ENCODE assay signal across 24 mouse cellular contexts in the genomic region with DNA sequence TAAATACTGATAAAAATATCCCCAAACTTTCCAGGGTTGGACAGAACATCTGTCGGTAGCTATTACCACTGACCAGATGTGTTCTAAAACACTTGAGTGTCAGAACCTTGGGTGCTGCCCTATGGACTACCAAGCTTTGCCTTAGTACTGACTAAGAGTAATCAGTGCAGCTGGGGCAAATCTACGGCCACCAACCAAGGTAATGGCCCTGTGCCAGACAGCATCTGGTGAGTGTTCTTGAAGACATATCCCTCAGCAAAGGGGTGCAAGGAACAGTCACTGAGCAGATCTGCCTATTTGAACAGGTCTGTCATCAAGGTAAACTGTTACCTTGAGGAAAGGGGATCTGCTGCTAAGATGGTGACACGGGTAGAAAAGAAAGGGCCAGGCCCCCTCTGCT. TPM values are rescaled to one million over a fixed set of nuclear protein-coding genes. Genes with fewer than 3 reads are reported as not detected.
DNase-seq lines count a peak whose midpoint lies in the region; ATAC-seq and TF ChIP-seq lines count a peak whose summit lies in the region.
"Had no signal": no experiment of that assay in that cellular context is flagged by ENCODE, and none has a peak within 500 bp of the region (broad histone marks: within the 10 kb centered on the region; RNA-seq: fewer than 3 reads in every experiment).

No protein-coding gene starts in this region.

- H3K9ac ChIP-seq in embryonic facial prominence, embryonic 13.5 days: 0 out of 2 replicates have a peak overlapping the region, but pooled peaks have one; percentile 6
- H3K9ac ChIP-seq in lung, postnatal 0 days (replicated peaks; ENCODE audit: low read depth): no peak overlapping the region
- H3K9ac ChIP-seq: embryonic facial prominence, embryonic 15.5 days; forebrain, embryonic 15.5 days; heart, embryonic 15.5 days; hindbrain, embryonic 14.5 days; intestine, embryonic 15.5 days had no signal

- H3K27me3 ChIP-seq in embryonic facial prominence, embryonic 13.5 days: no peaks in the 10 kb centered on the region
- no peaks in the 10 kb centered on the region for H3K27me3 ChIP-seq in embryonic facial prominence, embryonic 10.5 days (replicated peaks; ENCODE audit: low read depth, poor library complexity, severe bottlenecking)
- no peaks in the 10 kb centered on the region for H3K27me3 ChIP-seq in lung, postnatal 0 days (replicated peaks; ENCODE audit: insufficient read depth, low read length)
- H3K27me3 ChIP-seq: embryonic facial prominence, embryonic 15.5 days; forebrain, embryonic 15.5 days; heart, embryonic 15.5 days; intestine, embryonic 15.5 days had no signal

- TF ChIP-seq CTCF in lung, postnatal 0 days (IDR thresholded peaks at IDR 0.05): no peak

- intact Hi-C loops in heart, postnatal 10 days (cut with DNase I): loop anchor here (10.0 kb wide), 1 partner anchor 670 kb away; no protein-coding TSS in a partner anchor

- peaks cover 38% of the 10 kb centered on the region for H3K36me3 ChIP-seq in embryonic facial prominence, embryonic 13.5 days
- peaks cover 52% of the 10 kb centered on the region for H3K36me3 ChIP-seq in embryonic facial prominence, embryonic 10.5 days (replicated peaks)
- peaks cover 29% of the 10 kb centered on the region for H3K36me3 ChIP-seq in lung, postnatal 0 days (ENCODE audit: insufficient read depth, low read length)

- ATAC-seq in embryonic facial prominence, embryonic 13.5 days (ENCODE audit: insufficient number of reproducible peaks, insufficient read depth, low FRiP score, low TSS enrichment, low read depth): no peak
- ATAC-seq in lung, postnatal 0 days: peak; percentile 48
- ATAC-seq: CD4-positive, CD25-positive, alpha-beta regulatory T cell, adult 4 months; forebrain, embryonic 15.5 days; intestine, embryonic 15.5 days had no signal

- H3K9me3 ChIP-seq in embryonic facial prominence, embryonic 13.5 days: no peaks in the 10 kb centered on the region
- no peaks in the 10 kb centered on the region for H3K9me3 ChIP-seq in embryonic facial prominence, embryonic 10.5 days
- H3K9me3 ChIP-seq in lung, postnatal 0 days (ENCODE audit: low read length): no peaks in the 10 kb centered on the region
- H3K9me3 ChIP-seq: embryonic facial prominence, embryonic 15.5 days; forebrain, embryonic 10.5 days; forebrain, embryonic 15.5 days; G1E; heart, embryonic 10.5 days; heart, embryonic 15.5 days; hindbrain, embryonic 10.5 days; intestine, embryonic 15.5 days had no signal

- TF ChIP-seq EP300 in lung, postnatal 0 days (IDR thresholded peaks at IDR 0.05): no peak

- no peak overlapping the region for H3K27ac ChIP-seq in embryonic facial prominence, embryonic 13.5 days
- H3K27ac ChIP-seq in embryonic facial prominence, embryonic 10.5 days (replicated peaks): no peak overlapping the region
- H3K27ac ChIP-seq in lung, postnatal 0 days (ENCODE audit: low read length): no peak overlapping the region
- H3K27ac ChIP-seq: embryonic facial prominence, embryonic 15.5 days; forebrain, embryonic 10.5 days; forebrain, embryonic 15.5 days; heart, embryonic 10.5 days; heart, embryonic 15.5 days; hindbrain, embryonic 10.5 days; hindbrain, embryonic 14.5 days; intestine, embryonic 15.5 days had no signal

- no peak overlapping the region for H3K4me3 ChIP-seq in embryonic facial prominence, embryonic 13.5 days
- no peak overlapping the region for H3K4me3 ChIP-seq in embryonic facial prominence, embryonic 10.5 days
- H3K4me3 ChIP-seq in lung, postnatal 0 days (ENCODE audit: low read depth, low read length): no peak overlapping the region
- H3K4me3 ChIP-seq: embryonic facial prominence, embryonic 15.5 days; erythroblast, embryonic 14.5 days; forebrain, embryonic 10.5 days; forebrain, embryonic 15.5 days; heart, embryonic 10.5 days; heart, embryonic 15.5 days; hindbrain, embryonic 10.5 days; intestine, embryonic 15.5 days had no signal

- H3K4me2 ChIP-seq in embryonic facial prominence, embryonic 13.5 days: no peak overlapping the region
- H3K4me2 ChIP-seq in lung, postnatal 0 days (replicated peaks; ENCODE audit: low read depth, low read length): no peak overlapping the region
- H3K4me2 ChIP-seq: embryonic facial prominence, embryonic 15.5 days; forebrain, embryonic 15.5 days; heart, embryonic 15.5 days; hindbrain, embryonic 14.5 days; intestine, embryonic 15.5 days had no signal

- peak; percentile 29 to 63 for DNase-seq in adrenal gland, adult (ENCODE audit: inconsistent age in 2 of 2, low spot score in 1 of 2)
- DNase-seq in adrenal gland, adult 18-20 months (ENCODE audit: low spot score in 2 of 2): no peak
- DNase-seq in embryonic facial prominence, embryonic 10.5 days (ENCODE audit: low spot score): no peak
- DNase-seq in lung, postnatal 0 days (ENCODE audit: low spot score): peak; percentile 37
- DNase-seq in lung, postnatal 36 days: peak; percentile 79
- no peak for DNase-seq in heart, postnatal 10 days
- no peak for DNase-seq in right cerebral cortex, postnatal 10 days (ENCODE audit: low spot score in 2 of 2)
- DNase-seq: B cell, adult 2 months; cerebellum, adult 8-10 months; cerebellum, postnatal 25 days; gastrocnemius, postnatal 10 days; heart, adult 18-20 months had no signal

- 0 out of 2 replicates have a peak, but pooled peaks cover 5% of the 10 kb centered on the region for H3K4me1 ChIP-seq in embryonic facial prominence, embryonic 13.5 days
- H3K4me1 ChIP-seq in embryonic facial prominence, embryonic 10.5 days: no peaks in the 10 kb centered on the region; the same call in 1 of the 2 replicates
- H3K4me1 ChIP-seq in lung, postnatal 0 days (ENCODE audit: insufficient read depth, low read depth, low read length): no peaks in the 10 kb centered on the region
- H3K4me1 ChIP-seq: forebrain, embryonic 10.5 days; hindbrain, embryonic 10.5 days; intestine, embryonic 15.5 days had no signal

- WGBS in embryonic facial prominence, embryonic 13.5 days: 77% methylated on average over 3 of the region's 3 CpGs
- WGBS in embryonic facial prominence, embryonic 10.5 days: 91% methylated on average over 3 of the region's 3 CpGs
- 55% methylated on average over 3 of the region's 3 CpGs for WGBS in lung, postnatal 0 days

RNA-seq across cellular contexts. Expression of gene Elac2, which starts 26.0 kb away (rescaled TPM):
- total RNA-seq in adrenal gland, adult 18-20 months (2021): 10 to 100 TPM; 43.4 to 45.5 TPM
- polyA plus RNA-seq in embryonic facial prominence, embryonic 13.5 days (2015; fragmentation: Nextera tagmentation; extraction: Ambion mirVana): 23.8 and 28.4 TPM in 2 replicates
- polyA plus RNA-seq in embryonic facial prominence, embryonic 10.5 days (2016; fragmentation: Nextera tagmentation; extraction: Ambion mirVana): 37.2 and 41.1 TPM in 2 replicates
- 9.9 and 10.9 TPM in 2 replicates for polyA plus RNA-seq in lung, postnatal 0 days (2015; fragmentation: Nextera tagmentation; extraction: Ambion mirVana)
- total RNA-seq in heart, postnatal 10 days (2021): 10 to 100 TPM; 20.8 to 21.4 TPM

Comparison
In these comparisons a context has a peak if more than half of its experiments do, and no peak if none do; other contexts are left out.
1. DNase-seq: peak in adrenal gland, adult (2 of 2), lung, postnatal 0 days (single experiment) and lung, postnatal 36 days (single experiment); none in adrenal gland, adult 18-20 months (0 of 2), embryonic facial prominence, embryonic 10.5 days (single experiment), heart, postnatal 10 days (0 of 2) and right cerebral cortex, postnatal 10 days (0 of 2).